Mouse (Mus musculus): ENCODE measurements at regions not wholly inside any gene's neighbourhood (a gene's known extent, or its start where the extent isn't known, plus 50 kb on each side); places are given as distances from the start of the nearest gene placed in this dataset.

GRCm38 (mm10) chr8:89833715-89834114 lies 514.4 kb downstream of the Tox3 start:
- no peak overlapping the region for H3K4me3 ChIP-seq (replicated peaks)
- no peaks in the 10 kb centered on the region for H3K27me3 ChIP-seq (ENCODE audit: control insufficient read depth)
- no peaks in the 10 kb centered on the region for H3K4me1 ChIP-seq (ENCODE audit: control insufficient read depth)
- H3K36me3 ChIP-seq (ENCODE audit: control insufficient read depth) = no peaks in the 10 kb centered on the region
- no peaks in the 10 kb centered on the region for H3K9me3 ChIP-seq (ENCODE audit: control insufficient read depth, low read length)
- TF ChIP-seq GATA1 (IDR thresholded peaks at IDR 0.05; ENCODE audit: low read length) (no peak), TAL1 (IDR thresholded peaks at IDR 0.05; ENCODE audit: low read length) (no peak)

DNA sequence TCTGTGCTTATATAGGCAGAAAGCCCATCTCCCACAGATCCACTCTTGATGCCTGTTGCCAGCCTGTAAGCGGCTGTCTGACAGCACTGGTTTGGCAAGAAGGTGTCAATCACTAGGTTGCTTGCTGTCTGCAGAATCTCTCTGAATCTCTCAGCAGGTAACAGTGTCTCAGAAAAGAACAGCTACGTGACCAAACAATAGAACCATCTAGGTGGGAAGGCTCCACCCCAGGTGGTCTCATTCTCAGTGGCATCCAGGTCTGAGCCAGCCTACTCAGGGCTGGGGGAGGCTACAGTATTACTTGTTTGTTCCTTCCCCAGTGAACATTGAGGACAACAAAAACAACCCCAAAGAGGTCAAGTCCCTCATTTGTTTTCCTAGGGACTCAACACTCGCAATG lies 523.6 kb downstream of the Tox3 start:
- H3K36me3 ChIP-seq (ENCODE audit: control insufficient read depth) = no peaks in the 10 kb centered on the region
- TF ChIP-seq TAL1 (IDR thresholded peaks at IDR 0.05; ENCODE audit: low read length) = no peak
- no peak for TF ChIP-seq GATA1 (IDR thresholded peaks at IDR 0.05; ENCODE audit: low read length)
- no peak overlapping the region for H3K4me3 ChIP-seq (replicated peaks)
- no peaks in the 10 kb centered on the region for H3K9me3 ChIP-seq (ENCODE audit: control insufficient read depth, low read length)
- no peaks in the 10 kb centered on the region for H3K4me1 ChIP-seq (ENCODE audit: control insufficient read depth)
- H3K27me3 ChIP-seq (ENCODE audit: control insufficient read depth) = no peaks in the 10 kb centered on the region

- TF ChIP-seq GATA1 (IDR thresholded peaks at IDR 0.05; ENCODE audit: low read length) (no peak), TAL1 (IDR thresholded peaks at IDR 0.05; ENCODE audit: low read length) (no peak)
- Histone ChIP-seq H3K9me3 (ENCODE audit: control insufficient read depth, low read length) (no peaks in the 10 kb centered on the region), H3K27me3 (ENCODE audit: control insufficient read depth) (no peaks in the 10 kb centered on the region), H3K4me3 (replicated peaks) (no peak overlapping the region), H3K4me1 (ENCODE audit: control insufficient read depth) (no peaks in the 10 kb centered on the region), H3K36me3 (ENCODE audit: control insufficient read depth) (no peaks in the 10 kb centered on the region)
Measured at GRCm38 (mm10) chr8:89823631-89824030, 524.5 kb downstream of the Tox3 start.

DNA sequence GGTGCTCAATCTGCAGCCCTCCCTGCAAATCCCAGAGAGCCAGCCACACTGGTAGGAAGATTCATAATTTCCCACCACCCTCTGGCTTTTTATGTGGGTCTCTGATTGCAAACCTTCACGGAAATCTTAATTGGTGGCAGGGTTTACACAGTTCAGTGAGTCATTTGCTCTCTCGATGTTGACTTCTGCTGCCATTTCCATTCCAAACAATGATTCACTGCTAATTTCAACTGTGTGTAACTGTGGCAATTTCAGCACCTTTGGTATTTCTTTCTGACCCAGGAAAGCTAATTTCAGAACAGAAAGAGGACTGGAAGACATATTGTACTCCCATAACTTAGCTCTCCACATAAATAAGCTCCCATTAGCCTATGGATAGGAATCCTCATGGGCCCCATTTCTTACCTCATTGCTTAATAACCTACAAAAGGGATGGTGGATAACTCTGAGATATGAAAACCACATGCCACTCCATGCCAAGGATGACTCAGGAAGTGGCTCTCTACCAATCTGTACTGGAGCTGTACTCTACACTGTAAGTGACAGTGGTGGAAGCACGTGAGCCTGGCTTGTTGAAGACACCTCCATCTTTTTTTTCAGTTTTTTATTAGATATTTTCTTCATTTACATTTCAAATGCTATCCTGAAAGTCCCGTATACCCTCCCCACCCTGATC lies 536.0 kb downstream of the Tox3 start:
- TF ChIP-seq GATA1 (IDR thresholded peaks at IDR 0.05; ENCODE audit: low read length) (no peak), TAL1 (IDR thresholded peaks at IDR 0.05; ENCODE audit: low read length) (no peak)
- H3K36me3 ChIP-seq (ENCODE audit: control insufficient read depth) = no peaks in the 10 kb centered on the region
- H3K9me3 ChIP-seq (ENCODE audit: control insufficient read depth, low read length) = no peaks in the 10 kb centered on the region; the same call in 1 of the 2 replicates
- H3K4me1 ChIP-seq (ENCODE audit: control insufficient read depth) = no peaks in the 10 kb centered on the region
- H3K4me3 ChIP-seq (replicated peaks) = no peak overlapping the region
- no peaks in the 10 kb centered on the region for H3K27me3 ChIP-seq (ENCODE audit: control insufficient read depth)

- H3K4me3 ChIP-seq (replicated peaks) = no peak overlapping the region
- H3K9me3 ChIP-seq (ENCODE audit: control insufficient read depth, low read length) = no peaks in the 10 kb centered on the region
- no peak for TF ChIP-seq GATA1 (IDR thresholded peaks at IDR 0.05; ENCODE audit: low read length)
- no peak for TF ChIP-seq TAL1 (IDR thresholded peaks at IDR 0.05; ENCODE audit: low read length)
- H3K36me3 ChIP-seq (ENCODE audit: control insufficient read depth) = no peaks in the 10 kb centered on the region
- H3K27me3 ChIP-seq (ENCODE audit: control insufficient read depth) = no peaks in the 10 kb centered on the region
- no peaks in the 10 kb centered on the region for H3K4me1 ChIP-seq (ENCODE audit: control insufficient read depth)
Measured at GRCm38 (mm10) chr8:89788296-89788695, 559.8 kb downstream of the Tox3 start.

DNA sequence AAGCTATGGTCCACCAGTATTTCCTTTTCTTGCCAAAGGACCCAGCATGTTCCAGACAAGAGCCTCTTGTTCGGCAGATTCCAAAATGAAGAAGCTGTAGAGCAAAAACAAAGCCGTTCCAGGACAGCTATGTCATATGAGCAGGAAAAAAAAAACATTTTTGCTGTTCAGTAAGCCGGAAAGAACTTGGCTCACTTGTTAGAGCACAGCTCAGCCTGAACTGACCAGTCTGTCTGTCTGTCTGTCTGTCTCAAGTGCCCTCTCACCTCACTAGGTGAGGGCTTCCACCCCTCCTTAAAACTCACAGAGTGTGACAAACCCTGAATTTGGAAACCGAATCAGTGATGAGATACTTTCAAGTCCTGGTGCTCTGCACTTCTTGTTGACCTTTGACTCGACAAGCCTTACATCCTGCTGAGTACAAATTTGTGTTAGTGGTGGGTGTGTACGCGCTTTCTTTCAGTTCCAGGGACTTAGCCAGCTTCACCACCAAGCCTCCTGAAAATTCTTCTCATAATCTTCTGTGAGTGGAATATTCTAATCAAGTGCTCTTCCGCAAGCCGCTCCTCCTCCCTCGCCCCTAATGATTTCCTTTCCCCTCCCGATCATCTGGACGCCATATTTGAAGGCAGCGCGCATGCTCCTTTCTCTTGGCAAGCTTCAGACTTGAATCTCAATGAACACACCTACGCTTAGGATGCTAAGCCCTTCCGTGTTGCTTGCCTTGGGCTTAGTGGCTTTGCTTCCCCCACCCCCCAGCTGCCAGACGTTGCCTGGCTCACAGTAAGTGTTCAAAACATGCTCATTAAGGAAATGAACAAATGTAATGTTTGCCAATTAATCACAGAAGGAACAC lies 560.9 kb downstream of the Tox3 start:
- no peak overlapping the region for H3K4me3 ChIP-seq (replicated peaks)
- no peak for TF ChIP-seq TAL1 (IDR thresholded peaks at IDR 0.05; ENCODE audit: low read length)
- no peak for TF ChIP-seq GATA1 (IDR thresholded peaks at IDR 0.05; ENCODE audit: low read length)
- H3K4me1 ChIP-seq (ENCODE audit: control insufficient read depth) = no peaks in the 10 kb centered on the region

GRCm38 (mm10) chr8:89785011-89785410 lies 563.1 kb downstream of the Tox3 start:
- H3K36me3 ChIP-seq (ENCODE audit: control insufficient read depth) = no peaks in the 10 kb centered on the region
- H3K4me3 ChIP-seq (replicated peaks) = no peak overlapping the region
- H3K9me3 ChIP-seq (ENCODE audit: control insufficient read depth, low read length) = no peaks in the 10 kb centered on the region
- TF ChIP-seq TAL1 (IDR thresholded peaks at IDR 0.05; ENCODE audit: low read length) (no peak), GATA1 (IDR thresholded peaks at IDR 0.05; ENCODE audit: low read length) (no peak)
- H3K4me1 ChIP-seq (ENCODE audit: control insufficient read depth) = no peaks in the 10 kb centered on the region
- H3K27me3 ChIP-seq (ENCODE audit: control insufficient read depth) = no peaks in the 10 kb centered on the region

More for the DNA sequence above, 560.9 kb downstream of the Tox3 start:
- Histone ChIP-seq H3K9me3 (ENCODE audit: control insufficient read depth, low read length) (no peaks in the 10 kb centered on the region), H3K36me3 (ENCODE audit: control insufficient read depth) (no peaks in the 10 kb centered on the region), H3K27me3 (ENCODE audit: control insufficient read depth) (no peaks in the 10 kb centered on the region)

GRCm38 (mm10) chr8:89783311-89783710 lies 564.8 kb downstream of the Tox3 start:
- TF ChIP-seq TAL1 (IDR thresholded peaks at IDR 0.05; ENCODE audit: low read length) (no peak), GATA1 (IDR thresholded peaks at IDR 0.05; ENCODE audit: low read length) (no peak)
- H3K9me3 ChIP-seq (ENCODE audit: control insufficient read depth, low read length) = no peaks in the 10 kb centered on the region
- no peak overlapping the region for H3K4me3 ChIP-seq (replicated peaks)
- H3K4me1 ChIP-seq (ENCODE audit: control insufficient read depth) = no peaks in the 10 kb centered on the region
- no peaks in the 10 kb centered on the region for H3K27me3 ChIP-seq (ENCODE audit: control insufficient read depth)
- H3K36me3 ChIP-seq (ENCODE audit: control insufficient read depth) = no peaks in the 10 kb centered on the region

GRCm38 (mm10) chr8:89766387-89766786 lies 581.8 kb downstream of the Tox3 start:
- Histone ChIP-seq H3K4me1 (ENCODE audit: control insufficient read depth) (no peaks in the 10 kb centered on the region), H3K36me3 (ENCODE audit: control insufficient read depth) (no peaks in the 10 kb centered on the region), H3K27me3 (ENCODE audit: control insufficient read depth) (no peaks in the 10 kb centered on the region), H3K9me3 (ENCODE audit: control insufficient read depth, low read length) (no peaks in the 10 kb centered on the region), H3K4me3 (replicated peaks) (no peak overlapping the region)
- TF ChIP-seq GATA1 (IDR thresholded peaks at IDR 0.05; ENCODE audit: low read length) (no peak), TAL1 (IDR thresholded peaks at IDR 0.05; ENCODE audit: low read length) (no peak)

All from erythroblast, embryonic 14.5 days (primary cell).